Mouse (Mus musculus): ENCODE data around the gene Gtf2ird2. TPM values are rescaled to one million over a fixed set of nuclear protein-coding genes. Genes with fewer than 3 reads are reported as not detected.
A peak's percentile ranks its signal among the peaks of the same experiment; 100 is the strongest.

Gtf2ird2 gene
- polyA plus RNA-seq (2012; rRNA removed) = 9.7 and 9.9 TPM in 2 replicates

DNA sequence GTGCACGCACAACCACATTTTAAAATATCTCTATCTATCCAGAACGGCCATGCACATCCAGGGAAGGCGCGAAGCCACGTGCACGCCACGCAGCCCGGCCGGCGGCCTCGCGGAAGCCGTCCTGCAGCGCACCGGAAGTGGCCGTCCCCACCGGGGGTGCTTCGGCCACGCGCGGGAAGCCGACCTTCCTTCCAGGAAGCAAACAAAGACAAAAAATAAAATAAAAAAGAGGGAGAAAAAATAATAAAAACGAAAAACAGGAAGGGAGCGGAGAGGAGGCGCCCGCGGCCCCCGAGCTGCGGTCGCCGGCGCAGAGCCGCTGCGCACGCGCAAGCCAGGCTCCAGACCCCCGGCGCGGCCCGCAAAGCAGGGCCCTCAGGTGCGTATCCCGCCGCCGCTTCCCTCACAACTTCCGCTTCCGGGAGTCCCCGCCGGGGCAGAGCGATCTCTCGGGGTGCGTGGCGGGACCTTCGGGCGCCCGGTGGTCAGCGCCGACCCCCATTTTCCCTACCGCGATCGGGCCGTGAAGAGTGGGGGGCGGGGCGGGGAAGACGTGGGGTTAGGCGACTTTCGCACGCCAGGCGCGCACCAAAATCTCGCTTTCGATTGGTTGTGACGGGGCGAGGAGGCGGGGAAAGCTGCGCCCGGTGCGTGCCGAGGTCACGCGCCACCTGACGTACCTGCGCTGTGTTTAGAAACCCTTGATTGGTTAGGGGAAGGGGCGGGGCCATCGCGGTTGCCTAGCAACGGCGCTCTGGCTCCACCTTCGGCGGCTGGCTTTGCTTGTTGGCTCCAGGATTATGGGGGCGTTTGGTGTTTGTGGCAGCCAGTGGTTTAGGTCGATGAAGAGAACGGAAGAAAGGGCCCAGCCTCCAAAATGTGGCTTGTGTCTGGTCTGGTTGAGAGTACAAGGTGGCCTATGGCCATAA, at the start of gene Gtf2ird2:
Gene Gtf2ird2, plus strand, starts transcription at position 140 of the 929 bp plus-strand sequence.
- DNase-seq = peak; percentile 99
- Histone ChIP-seq H3K27ac (ENCODE audit: control insufficient read depth, insufficient read depth, low read length) (peak within 1 kb of the TSS; percentile 43), H3K27me3 (ENCODE audit: control insufficient read depth, insufficient read depth, low read length) (no peaks in the 10 kb centered on the region), H3K4me3 (ENCODE audit: control insufficient read depth, insufficient read depth, low read length) (peak within 1 kb of the TSS; percentile 53), H3K36me3 (ENCODE audit: control insufficient read depth, insufficient read depth, low read length) (no peaks in the 10 kb centered on the region), H3K4me1 (replicated peaks; ENCODE audit: control insufficient read depth, insufficient read depth, low read length) (peaks cover 23% of the 10 kb centered on the region)
- under 1% methylated on average over 92 of the region's 92 CpGs for WGBS
- TF ChIP-seq CTCF (IDR thresholded peaks at IDR 0.05; ENCODE audit: borderline replicate concordance, control insufficient read depth, extremely low read depth, insufficient read depth, low read length, poor library complexity) (peak; percentile 60; the same call in 1 of the 2 replicates), POLR2A (IDR thresholded peaks at IDR 0.05; ENCODE audit: control insufficient read depth, extremely low read depth, insufficient read depth, low read length, poor library complexity) (peak; percentile 77)

DNA sequence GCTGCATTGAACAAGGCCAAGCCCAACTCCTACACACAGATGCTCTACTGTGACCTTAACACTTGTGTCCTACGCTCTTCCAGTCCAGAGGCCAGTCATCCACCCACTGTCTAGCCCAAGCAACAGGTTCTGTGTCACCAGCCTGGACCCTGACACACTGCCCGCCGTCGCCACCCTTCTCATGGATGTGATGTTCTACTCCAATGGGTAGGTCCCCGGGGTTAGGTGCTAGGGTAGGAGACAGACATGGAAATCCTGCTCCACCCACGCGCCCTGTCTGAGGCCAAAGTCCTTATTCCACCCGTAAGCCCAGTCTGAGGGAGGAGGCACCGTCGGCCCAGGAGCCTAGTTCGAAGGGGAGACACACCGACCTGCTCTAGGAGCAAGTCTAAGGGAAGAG, 47.8 kb upstream of the Gtf2ird2 start:
- TF ChIP-seq POLR2A (IDR thresholded peaks at IDR 0.05; ENCODE audit: control insufficient read depth, extremely low read depth, insufficient read depth, low read length, poor library complexity) (no peak), CTCF (IDR thresholded peaks at IDR 0.05; ENCODE audit: borderline replicate concordance, control insufficient read depth, extremely low read depth, insufficient read depth, low read length, poor library complexity) (no peak)
- Histone ChIP-seq H3K27me3 (ENCODE audit: control insufficient read depth, insufficient read depth, low read length) (no peaks in the 10 kb centered on the region), H3K27ac (ENCODE audit: control insufficient read depth, insufficient read depth, low read length) (no peak overlapping the region), H3K4me3 (ENCODE audit: control insufficient read depth, insufficient read depth, low read length) (no peak overlapping the region), H3K36me3 (ENCODE audit: control insufficient read depth, insufficient read depth, low read length) (no peaks in the 10 kb centered on the region), H3K4me1 (replicated peaks; ENCODE audit: control insufficient read depth, insufficient read depth, low read length) (no peaks in the 10 kb centered on the region)
- WGBS = 97% methylated on average over 12 of the region's 12 CpGs
- no peak for DNase-seq

DNA sequence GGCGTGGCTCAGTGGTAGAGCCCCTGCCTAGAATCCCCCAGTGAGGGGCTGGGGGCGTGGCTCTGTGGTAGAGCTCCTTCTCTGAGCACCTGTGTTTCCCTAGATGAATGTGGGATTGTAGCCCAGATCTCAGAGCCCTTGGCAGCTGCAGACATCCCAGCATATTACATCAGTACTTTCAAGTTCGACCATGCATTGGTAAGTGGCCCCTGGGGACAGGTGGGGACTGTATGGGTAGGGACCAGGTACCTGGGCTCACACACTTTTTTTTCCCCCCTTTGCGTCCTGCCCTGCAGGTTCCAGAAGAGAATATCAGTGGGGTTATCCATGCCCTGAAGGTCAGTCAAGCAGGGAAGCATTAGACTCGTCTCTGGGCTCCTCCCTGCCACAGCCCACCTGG, 45.9 kb upstream of the Gtf2ird2 start:
- no peaks in the 10 kb centered on the region for H3K36me3 ChIP-seq (ENCODE audit: control insufficient read depth, insufficient read depth, low read length)
- TF ChIP-seq POLR2A (IDR thresholded peaks at IDR 0.05; ENCODE audit: control insufficient read depth, extremely low read depth, insufficient read depth, low read length, poor library complexity) (no peak), CTCF (IDR thresholded peaks at IDR 0.05; ENCODE audit: borderline replicate concordance, control insufficient read depth, extremely low read depth, insufficient read depth, low read length, poor library complexity) (no peak)
- 97% methylated on average over 5 of the region's 5 CpGs for WGBS
- no peak overlapping the region for H3K4me3 ChIP-seq (ENCODE audit: control insufficient read depth, insufficient read depth, low read length)
- H3K27ac ChIP-seq (ENCODE audit: control insufficient read depth, insufficient read depth, low read length) = no peak overlapping the region
- H3K4me1 ChIP-seq (replicated peaks; ENCODE audit: control insufficient read depth, insufficient read depth, low read length) = no peaks in the 10 kb centered on the region
- DNase-seq = no peak
- no peaks in the 10 kb centered on the region for H3K27me3 ChIP-seq (ENCODE audit: control insufficient read depth, insufficient read depth, low read length)

DNA sequence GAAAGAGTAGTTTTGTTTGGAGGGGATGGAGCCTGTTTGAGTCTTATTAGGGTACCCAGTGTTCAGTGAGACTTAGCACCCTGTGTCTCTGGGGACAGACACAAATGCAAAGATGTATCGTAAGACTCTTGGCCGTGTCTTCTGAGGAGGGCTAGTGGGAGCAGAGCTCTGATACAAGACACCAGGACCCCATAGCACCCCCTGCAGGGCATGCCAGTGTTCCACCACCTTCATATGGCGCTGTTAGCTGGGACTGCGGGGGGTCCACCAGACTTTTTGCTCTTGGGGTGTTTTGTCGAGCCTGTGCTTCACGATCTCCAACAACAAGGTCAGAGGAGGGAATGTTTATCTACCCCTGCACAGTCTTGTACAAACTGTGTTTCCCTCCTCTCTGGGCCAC, 44.4 kb upstream of the Gtf2ird2 start:
- TF ChIP-seq POLR2A (IDR thresholded peaks at IDR 0.05; ENCODE audit: control insufficient read depth, extremely low read depth, insufficient read depth, low read length, poor library complexity) (no peak), CTCF (IDR thresholded peaks at IDR 0.05; ENCODE audit: borderline replicate concordance, control insufficient read depth, extremely low read depth, insufficient read depth, low read length, poor library complexity) (no peak)

GRCm38 (mm10) chr5:134141236-134141635, 42.6 kb upstream of the Gtf2ird2 start:
- Histone ChIP-seq H3K36me3 (ENCODE audit: control insufficient read depth, insufficient read depth, low read length) (no peaks in the 10 kb centered on the region), H3K4me1 (replicated peaks; ENCODE audit: control insufficient read depth, insufficient read depth, low read length) (no peaks in the 10 kb centered on the region), H3K4me3 (ENCODE audit: control insufficient read depth, insufficient read depth, low read length) (no peak overlapping the region), H3K27ac (ENCODE audit: control insufficient read depth, insufficient read depth, low read length) (no peak overlapping the region), H3K27me3 (ENCODE audit: control insufficient read depth, insufficient read depth, low read length) (no peaks in the 10 kb centered on the region)
- 96% methylated on average over 7 of the region's 7 CpGs for WGBS
- no peak for TF ChIP-seq CTCF (IDR thresholded peaks at IDR 0.05; ENCODE audit: borderline replicate concordance, control insufficient read depth, extremely low read depth, insufficient read depth, low read length, poor library complexity)
- no peak for TF ChIP-seq POLR2A (IDR thresholded peaks at IDR 0.05; ENCODE audit: control insufficient read depth, extremely low read depth, insufficient read depth, low read length, poor library complexity)
- DNase-seq = no peak

More for the DNA sequence above, 44.4 kb upstream of the Gtf2ird2 start:
- Histone ChIP-seq H3K27ac (ENCODE audit: control insufficient read depth, insufficient read depth, low read length) (no peak overlapping the region), H3K36me3 (ENCODE audit: control insufficient read depth, insufficient read depth, low read length) (no peaks in the 10 kb centered on the region), H3K4me1 (replicated peaks; ENCODE audit: control insufficient read depth, insufficient read depth, low read length) (no peaks in the 10 kb centered on the region), H3K27me3 (ENCODE audit: control insufficient read depth, insufficient read depth, low read length) (no peaks in the 10 kb centered on the region), H3K4me3 (ENCODE audit: control insufficient read depth, insufficient read depth, low read length) (no peak overlapping the region)
- 94% methylated on average over 6 of the region's 6 CpGs for WGBS
- DNase-seq = peak; percentile 7

DNA sequence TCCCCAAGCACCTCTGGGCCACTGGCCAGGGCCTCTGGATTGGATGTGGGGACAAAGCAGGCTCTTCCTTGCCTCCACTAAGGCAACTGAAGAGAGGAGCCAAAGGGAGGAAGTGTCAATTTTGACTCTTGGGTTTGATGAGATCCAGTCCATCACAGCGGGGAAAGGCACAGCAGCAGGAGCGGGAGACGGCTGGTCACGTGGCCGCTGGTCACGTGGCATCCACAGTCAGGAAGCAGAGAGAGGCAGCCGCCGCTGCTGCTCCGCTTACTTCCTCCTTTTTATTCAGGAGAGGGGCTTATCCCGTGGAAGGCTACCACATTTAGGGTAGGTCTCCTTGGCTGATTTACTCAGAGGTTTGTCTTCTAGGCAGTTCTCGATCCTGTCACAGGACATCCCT, 41.4 kb upstream of the Gtf2ird2 start:
- DNase-seq = no peak
- no peak overlapping the region for H3K4me3 ChIP-seq (ENCODE audit: control insufficient read depth, insufficient read depth, low read length)
- no peaks in the 10 kb centered on the region for H3K36me3 ChIP-seq (ENCODE audit: control insufficient read depth, insufficient read depth, low read length)
- TF ChIP-seq POLR2A (IDR thresholded peaks at IDR 0.05; ENCODE audit: control insufficient read depth, extremely low read depth, insufficient read depth, low read length, poor library complexity) (no peak), CTCF (IDR thresholded peaks at IDR 0.05; ENCODE audit: borderline replicate concordance, control insufficient read depth, extremely low read depth, insufficient read depth, low read length, poor library complexity) (no peak)
- no peak overlapping the region for H3K27ac ChIP-seq (ENCODE audit: control insufficient read depth, insufficient read depth, low read length)
- H3K27me3 ChIP-seq (ENCODE audit: control insufficient read depth, insufficient read depth, low read length) = no peaks in the 10 kb centered on the region
- no peaks in the 10 kb centered on the region for H3K4me1 ChIP-seq (replicated peaks; ENCODE audit: control insufficient read depth, insufficient read depth, low read length)
- WGBS = 92% methylated on average over 11 of the region's 11 CpGs

All from thymus, adult 2 months (tissue).